Mouse (Mus musculus) brown adipose tissue, adult 24 weeks (tissue): ENCODE measurements around the gene Adcy9. TPM values are rescaled to one million over a fixed set of nuclear protein-coding genes. Genes with fewer than 3 reads are reported as not detected.

ENCODE experiments used
- H3K27ac ChIP-seq: fragments of 200-500 bp; replicated peaks from 2 replicates; pipeline ENCODE4 v1.5.1; 2012; ENCODE audit warnings: low read depth, mild to moderate bottlenecking, low read length
- H3K4me1 ChIP-seq: fragments of 200-500 bp; 2 replicates; pipeline ENCODE4 v1.6.1; 2012; ENCODE audit warnings: low read length, mixed read lengths; ENCODE audit not compliant: control insufficient read depth, insufficient read depth, insufficient read length
- H3K4me3 ChIP-seq: fragments of 200-500 bp; 2 replicates; pipeline ENCODE4 v1.5.1; 2012; ENCODE audit warnings: low read depth, mild to moderate bottlenecking, low read length, moderate library complexity; ENCODE audit not compliant: insufficient read depth
- polyA plus RNA-seq: library from polyadenylated mRNA; stranded (reverse); fragments of >200 nt; gene quantifications from 2 replicates; pipeline ENCODE4 v1.2.4, GENCODE M21; 2012; ENCODE audit not compliant: missing spikeins, insufficient read depth, insufficient read length

Adcy9 gene
- 5.7 and 6.3 TPM in 2 replicates for polyA plus RNA-seq

DNA sequence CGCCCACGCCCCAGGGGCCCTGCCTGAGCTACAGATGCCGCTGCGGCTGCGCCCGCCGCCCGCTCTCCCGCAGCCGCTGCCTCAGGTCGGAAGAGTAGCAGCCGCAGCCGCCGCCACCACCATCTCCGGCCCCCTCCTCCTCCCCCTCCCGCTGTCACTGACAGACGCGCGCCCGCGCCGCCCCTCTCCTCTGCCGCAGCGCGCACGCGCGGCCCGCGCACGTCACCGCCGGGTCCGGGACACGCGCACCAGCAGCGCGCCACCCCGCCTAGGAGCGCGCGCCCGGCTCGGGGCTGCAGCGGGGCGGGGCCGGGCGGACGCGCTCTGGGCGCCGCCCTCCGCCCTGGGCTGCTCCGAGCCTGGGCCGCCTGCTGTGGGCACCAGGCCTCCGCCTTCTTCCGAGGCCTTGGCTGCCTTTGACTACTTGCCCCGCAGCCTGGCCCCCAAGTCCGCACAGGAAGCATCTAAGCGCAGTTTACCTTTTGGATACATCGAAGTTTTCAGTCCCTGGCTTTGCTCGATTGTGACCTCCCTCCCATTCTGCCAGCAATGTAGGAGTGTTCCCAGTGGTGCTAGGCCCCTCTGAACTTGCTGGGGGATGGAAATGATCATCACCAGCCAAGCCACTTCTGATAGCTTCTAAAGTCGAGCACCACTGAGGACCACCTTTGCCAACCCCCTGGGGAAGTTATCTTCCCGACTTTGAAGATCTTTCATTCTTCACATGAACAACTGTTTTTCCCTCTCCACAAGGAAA lies at the start of gene Adcy9:
TSS of gene Adcy9 (minus strand) at position 201 of the 757 bp plus-strand sequence.
- Histone ChIP-seq H3K4me3 (peak within 1 kb of the TSS; percentile 79), H3K4me1 (peaks cover 20% of the 10 kb centered on the region), H3K27ac (peak within 1 kb of the TSS; percentile 87)

DNA sequence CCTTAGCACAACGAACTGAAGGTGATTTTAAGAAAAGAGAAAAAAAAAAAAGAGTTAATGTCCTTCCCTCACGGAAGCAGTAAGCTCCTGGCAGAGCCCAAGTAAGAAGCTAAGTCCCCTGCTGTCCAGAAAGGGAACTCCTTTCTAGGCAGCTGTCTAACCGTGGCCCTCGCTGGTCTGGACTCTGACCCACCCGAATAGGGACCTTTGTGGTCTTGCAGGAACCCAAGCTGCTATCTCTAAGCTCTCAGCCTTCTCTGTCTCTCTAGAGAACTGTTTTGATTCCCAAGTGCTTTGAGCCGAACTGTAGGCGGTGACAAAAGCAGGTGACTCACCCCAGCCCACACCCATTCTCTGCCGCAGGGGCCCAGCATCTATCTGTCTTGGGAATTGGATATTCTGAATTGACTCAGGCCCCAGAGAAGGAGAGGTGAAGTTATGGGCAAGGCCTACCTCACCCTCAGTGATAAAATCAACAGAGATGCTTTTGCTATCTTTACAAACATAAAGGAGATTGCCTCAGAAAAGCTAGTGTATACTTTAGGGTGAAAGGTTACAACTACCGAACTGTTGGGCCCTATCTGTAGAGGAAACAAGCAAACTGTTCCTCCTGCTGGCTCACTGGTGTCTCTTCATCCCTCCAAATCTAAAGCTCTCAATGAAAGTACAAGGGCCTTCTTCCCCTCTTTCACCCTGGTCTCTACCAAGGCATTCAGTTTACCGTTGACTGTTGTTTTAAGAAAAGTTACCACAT lies 49.5 kb upstream of the Adcy9 start:
- no peak overlapping the region for H3K4me3 ChIP-seq
- peaks cover 7% of the 10 kb centered on the region for H3K4me1 ChIP-seq
- H3K27ac ChIP-seq = no peak overlapping the region

- Histone ChIP-seq H3K27ac (no peak overlapping the region), H3K4me3 (no peak overlapping the region), H3K4me1 (no peaks in the 10 kb centered on the region)
Measured at GRCm38 (mm10) chr16:4464529-4465089, 44.3 kb upstream of the Adcy9 start.

GRCm38 (mm10) chr16:4457927-4458326 lies 37.6 kb upstream of the Adcy9 start:
- no peaks in the 10 kb centered on the region for H3K4me1 ChIP-seq
- H3K4me3 ChIP-seq = no peak overlapping the region
- no peak overlapping the region for H3K27ac ChIP-seq

GRCm38 (mm10) chr16:4456391-4456790 lies 36.1 kb upstream of the Adcy9 start:
- Histone ChIP-seq H3K4me3 (no peak overlapping the region), H3K4me1 (no peaks in the 10 kb centered on the region), H3K27ac (no peak overlapping the region)

DNA sequence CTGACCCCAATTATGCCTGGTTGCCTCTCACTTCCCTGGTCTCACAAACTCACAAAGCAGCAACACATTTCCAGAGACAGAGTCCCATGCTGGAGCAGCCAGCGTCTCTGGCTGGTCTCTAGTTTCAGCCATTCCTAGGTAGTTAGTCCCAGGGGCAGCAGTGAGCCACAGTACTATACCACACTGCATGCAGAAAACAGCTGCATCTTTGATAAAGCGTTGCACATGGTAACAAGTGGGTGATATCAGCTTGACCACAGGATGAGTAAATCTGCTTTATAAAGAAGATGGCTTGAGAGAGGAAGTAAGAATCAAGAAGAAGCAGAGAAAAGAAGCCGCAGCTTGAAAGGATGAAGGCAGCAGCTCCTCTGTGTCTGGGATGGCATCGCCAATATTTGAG lies 35.4 kb upstream of the Adcy9 start:
- H3K4me1 ChIP-seq = no peaks in the 10 kb centered on the region
- no peak overlapping the region for H3K4me3 ChIP-seq
- no peak overlapping the region for H3K27ac ChIP-seq

GRCm38 (mm10) chr16:4454563-4454962 lies 34.3 kb upstream of the Adcy9 start:
- Histone ChIP-seq H3K4me3 (no peak overlapping the region), H3K27ac (no peak overlapping the region), H3K4me1 (no peaks in the 10 kb centered on the region)

DNA sequence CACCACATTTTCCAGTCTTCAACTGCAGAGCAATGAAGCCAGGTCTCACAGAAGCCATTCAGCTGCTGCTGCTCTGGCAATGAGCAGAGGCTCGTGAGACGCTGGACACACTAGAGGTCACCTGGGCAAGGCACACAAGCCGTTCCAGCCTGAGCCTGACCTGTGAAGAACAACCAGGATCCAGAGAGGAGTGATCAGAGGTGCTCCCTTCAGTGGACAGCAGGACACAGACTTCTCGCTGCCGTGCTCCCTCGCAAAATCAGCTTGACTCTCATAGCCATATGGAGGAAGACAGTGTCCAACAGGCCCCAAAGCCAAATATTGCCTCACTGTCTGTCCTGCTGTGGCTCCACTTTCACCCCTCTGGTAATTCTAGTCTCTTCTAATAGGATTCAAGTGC lies 29.1 kb upstream of the Adcy9 start:
- no peak overlapping the region for H3K27ac ChIP-seq
- H3K4me1 ChIP-seq = no peaks in the 10 kb centered on the region
- no peak overlapping the region for H3K4me3 ChIP-seq

DNA sequence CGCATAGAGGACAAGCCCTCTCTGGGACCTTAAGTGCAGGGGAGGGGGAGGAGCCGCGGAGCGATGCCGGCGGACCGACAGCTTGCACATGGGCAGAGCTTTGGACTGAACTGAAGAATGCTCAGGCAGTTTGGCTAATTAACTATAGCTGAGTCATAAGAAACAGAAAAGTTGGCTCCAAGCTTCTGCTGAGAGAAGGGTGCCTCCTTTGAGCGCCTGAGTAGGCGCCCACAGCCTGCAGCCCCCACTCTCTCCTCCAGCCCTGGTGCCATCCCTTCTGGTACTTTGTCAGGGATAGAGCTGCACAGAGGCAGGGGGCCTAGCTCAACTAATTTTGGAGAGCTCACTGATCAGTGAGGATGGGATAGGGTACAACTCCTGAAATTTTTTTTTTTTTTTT lies 27.9 kb upstream of the Adcy9 start:
- no peaks in the 10 kb centered on the region for H3K4me1 ChIP-seq
- H3K27ac ChIP-seq = no peak overlapping the region
- H3K4me3 ChIP-seq = no peak overlapping the region

DNA sequence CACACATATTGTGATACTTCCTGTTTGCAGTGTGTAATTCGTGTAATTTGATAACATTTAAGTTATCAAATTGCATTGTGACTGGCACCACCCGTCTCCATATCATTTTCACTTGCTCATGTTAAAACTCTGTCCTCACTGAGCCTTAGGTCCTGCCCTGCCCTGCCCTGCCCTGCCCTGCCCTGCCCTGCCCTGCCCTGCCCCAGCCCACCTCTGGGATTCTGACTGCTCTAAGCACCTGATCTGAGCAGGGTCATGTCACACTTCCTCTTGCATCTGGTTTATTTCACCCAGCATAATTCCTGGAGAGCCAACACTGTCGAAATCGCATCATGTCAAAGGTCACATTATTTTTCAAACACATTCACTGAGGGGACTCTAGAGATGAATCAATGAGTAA lies 26.1 kb upstream of the Adcy9 start:
- Histone ChIP-seq H3K27ac (no peak overlapping the region), H3K4me1 (no peaks in the 10 kb centered on the region), H3K4me3 (no peak overlapping the region)

DNA sequence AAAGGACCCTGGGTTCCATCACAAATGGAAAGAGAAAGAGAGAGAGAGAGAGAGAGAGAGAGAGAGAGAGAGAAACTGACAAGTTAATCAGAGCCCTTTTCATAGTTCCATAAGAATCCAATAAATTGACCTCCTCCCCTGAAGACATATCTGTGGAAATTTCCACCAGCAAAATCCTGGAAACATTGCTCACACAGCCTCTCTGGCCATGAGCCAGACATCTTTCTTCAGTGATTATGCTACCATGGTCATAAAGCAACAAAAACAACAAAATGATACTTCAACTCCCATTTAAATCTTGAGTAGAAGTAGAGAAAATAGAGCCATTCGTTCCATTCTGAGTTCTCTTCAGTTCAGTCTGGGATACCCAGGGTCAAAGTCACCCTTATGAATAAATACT lies 24.1 kb upstream of the Adcy9 start:
- H3K27ac ChIP-seq = no peak overlapping the region

DNA sequence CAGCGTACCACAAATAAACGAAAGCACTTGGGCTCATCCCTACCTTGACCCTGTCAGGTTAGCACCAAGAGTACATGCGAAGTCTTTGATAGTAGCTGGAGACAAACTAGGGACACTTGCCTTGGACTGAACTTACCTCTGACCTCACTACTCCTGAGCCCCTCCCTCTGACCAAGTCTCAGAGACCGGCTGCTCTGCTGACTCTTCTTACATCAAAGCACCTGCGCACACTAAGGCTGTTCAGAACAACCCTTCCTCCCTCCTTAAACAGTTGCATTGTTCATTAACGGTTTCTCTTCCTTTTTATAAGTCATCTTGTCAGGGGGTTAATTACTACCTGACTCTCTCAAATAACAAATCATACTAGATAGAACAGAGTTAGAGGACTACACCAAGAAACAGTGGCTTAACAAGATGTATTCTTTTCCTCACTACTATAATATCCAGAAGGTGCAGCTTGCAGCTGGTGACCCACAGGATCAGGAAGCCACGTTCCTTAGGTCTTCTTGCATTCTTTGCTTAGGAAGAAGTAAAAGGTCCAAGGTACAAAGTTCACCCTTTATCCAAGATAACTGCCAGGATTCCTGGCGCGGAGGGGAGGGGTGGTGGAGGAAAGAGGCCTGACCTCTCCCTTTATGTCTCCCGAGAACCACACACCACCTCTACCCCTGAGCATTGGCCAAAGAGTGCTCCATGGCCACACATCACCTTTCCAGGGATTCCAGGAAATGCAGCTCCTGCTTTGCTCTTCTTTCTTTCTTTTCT lies 19.2 kb upstream of the Adcy9 start:
- H3K4me1 ChIP-seq = peaks cover 6% of the 10 kb centered on the region; the same call in 1 of the 2 replicates
- H3K27ac ChIP-seq = no peak overlapping the region
- no peak overlapping the region for H3K4me3 ChIP-seq

More for the DNA sequence above, 24.1 kb upstream of the Adcy9 start:
- Histone ChIP-seq H3K4me3 (no peak overlapping the region), H3K4me1 (no peaks in the 10 kb centered on the region)

GRCm38 (mm10) chr16:4436738-4437137 lies 16.4 kb upstream of the Adcy9 start:
- H3K4me3 ChIP-seq = no peak overlapping the region
- H3K27ac ChIP-seq = no peak overlapping the region
- peaks cover 6% of the 10 kb centered on the region; the same call in 1 of the 2 replicates for H3K4me1 ChIP-seq

DNA sequence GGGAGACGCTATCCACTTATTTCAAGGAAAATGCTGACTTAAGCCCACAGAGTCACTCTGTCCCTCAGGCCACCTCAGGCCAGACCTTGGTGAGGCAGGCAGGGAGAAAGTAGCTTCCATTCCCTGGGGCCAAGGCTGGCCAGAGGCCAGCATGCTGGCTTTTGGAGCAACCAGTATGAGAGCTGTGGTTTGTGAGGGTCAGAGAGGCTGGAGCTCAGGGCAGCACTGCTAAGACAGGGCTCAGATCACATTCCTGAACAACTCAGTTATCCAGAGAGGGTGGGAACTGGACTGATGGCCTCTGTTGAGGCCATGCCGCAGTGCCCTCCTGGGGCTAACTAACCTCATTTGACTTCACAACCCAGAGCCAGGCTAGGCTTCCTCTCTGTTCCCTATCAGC lies 15.1 kb upstream of the Adcy9 start:
- peaks cover 6% of the 10 kb centered on the region; the same call in 1 of the 2 replicates for H3K4me1 ChIP-seq
- no peak overlapping the region for H3K4me3 ChIP-seq
- no peak overlapping the region for H3K27ac ChIP-seq

DNA sequence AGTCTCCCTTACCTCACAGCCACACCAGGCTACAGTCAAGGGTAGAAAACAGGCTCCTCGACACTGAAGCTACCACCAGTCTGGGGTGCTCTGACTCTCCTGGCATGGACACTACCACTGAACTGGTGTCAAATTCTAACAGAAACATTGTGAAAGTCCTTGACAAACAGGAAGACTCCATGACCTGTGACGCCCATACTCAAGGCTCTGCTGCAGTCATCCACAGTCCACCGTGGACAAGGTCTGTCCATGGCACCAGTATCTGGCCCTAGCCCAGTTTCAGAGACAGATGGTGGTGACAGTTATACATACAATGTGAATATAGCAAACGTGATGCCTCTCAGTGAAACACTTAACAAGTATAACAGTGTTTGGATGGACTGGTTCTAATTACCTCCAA lies 11.5 kb upstream of the Adcy9 start:
- peaks cover 6% of the 10 kb centered on the region; the same call in 1 of the 2 replicates for H3K4me1 ChIP-seq
- no peak overlapping the region for H3K27ac ChIP-seq
- H3K4me3 ChIP-seq = no peak overlapping the region
